Mouse (Mus musculus) embryonic fibroblast, embryonic 13.5 days (primary cell): ENCODE measurements at regions not wholly inside any gene's neighbourhood (a gene's known extent, or its start where the extent isn't known, plus 50 kb on each side); places are given as distances from the start of the nearest gene placed in this dataset.

ENCODE experiments used
- CTCF ChIP-seq: IDR thresholded peaks from 2 replicates; pipeline ENCODE4 v1.5.1; 2011; ENCODE audit warnings: mild to moderate bottlenecking, control low read depth, low read length, moderate library complexity, borderline replicate concordance; ENCODE audit not compliant: insufficient read depth
- POLR2A ChIP-seq: IDR thresholded peaks from 2 replicates; pipeline ENCODE4 v1.6.1; 2011; ENCODE audit warnings: low read depth, mild to moderate bottlenecking, control low read depth, low read length, moderate library complexity

DNA sequence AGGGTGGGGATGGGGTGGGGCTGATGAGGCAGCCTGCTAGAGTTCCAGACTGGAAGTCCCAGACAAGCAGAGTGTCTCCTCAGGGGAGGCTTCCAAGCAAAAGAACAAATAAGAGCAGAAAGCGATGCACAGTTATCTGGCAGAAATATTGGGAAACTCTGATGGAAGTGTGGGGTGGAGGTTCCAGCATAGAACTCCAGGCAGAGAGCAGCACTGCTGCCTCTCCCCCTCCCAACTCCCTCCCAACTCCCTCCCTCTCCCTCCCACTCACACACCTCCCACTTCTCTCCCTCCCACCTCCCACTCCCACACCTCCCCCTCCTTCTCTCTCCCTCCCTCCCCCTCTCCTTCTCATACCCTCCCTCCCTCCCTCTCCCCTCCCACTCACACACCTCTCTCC is 313.3 kb downstream of the Glrx3 start:
- TF ChIP-seq POLR2A: no peak
- no peak for TF ChIP-seq CTCF
